Mouse (Mus musculus): Measurements from ENCODE around the gene Nipsnap2.
"Not testable (repeated sequence)": the region's sequence is repeated elsewhere in the genome, so short reads cannot be mapped to it uniquely, and the experiment has no call there.

Nipsnap2 gene

GRCm38 (mm10) chr5:129724834-129725773, at the start of gene Nipsnap2:
Gene Nipsnap2 (plus strand): TSS chr5:129725063.
- DNase-seq (ENCODE audit: low read depth, low spot score), result peak; percentile 71

GRCm38 (mm10) chr5:129685141-129685540, 39.7 kb upstream of the Nipsnap2 start:
- not testable (repeated sequence) for DNase-seq (ENCODE audit: low read depth, low spot score)

GRCm38 (mm10) chr5:129687621-129688020, 37.2 kb upstream of the Nipsnap2 start:
- no peak for DNase-seq (ENCODE audit: low read depth, low spot score)

- no peak for DNase-seq (ENCODE audit: low read depth, low spot score)
Observed at GRCm38 (mm10) chr5:129690528-129690927, 34.3 kb upstream of the Nipsnap2 start.

DNA sequence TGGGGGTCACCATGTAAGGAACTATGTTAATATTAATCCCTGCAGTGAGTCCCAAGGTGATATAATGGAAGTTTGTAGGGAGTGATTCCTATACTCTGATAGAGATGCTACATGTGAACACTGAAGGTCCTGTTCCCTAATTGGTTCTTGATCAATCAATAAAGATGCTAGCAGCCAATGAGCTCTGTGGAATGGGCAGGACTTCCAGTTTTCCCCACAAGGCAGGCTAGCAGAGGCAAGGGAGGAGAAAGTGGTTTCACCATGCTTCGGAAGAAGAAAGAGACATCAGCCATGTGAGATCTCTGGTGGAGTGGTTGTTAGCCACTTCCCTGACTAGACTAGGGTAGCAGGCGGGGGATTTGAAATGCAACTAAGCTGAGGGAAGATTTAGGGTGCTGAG, 24.4 kb upstream of the Nipsnap2 start:
- DNase-seq (ENCODE audit: low read depth, low spot score), result no peak

DNA sequence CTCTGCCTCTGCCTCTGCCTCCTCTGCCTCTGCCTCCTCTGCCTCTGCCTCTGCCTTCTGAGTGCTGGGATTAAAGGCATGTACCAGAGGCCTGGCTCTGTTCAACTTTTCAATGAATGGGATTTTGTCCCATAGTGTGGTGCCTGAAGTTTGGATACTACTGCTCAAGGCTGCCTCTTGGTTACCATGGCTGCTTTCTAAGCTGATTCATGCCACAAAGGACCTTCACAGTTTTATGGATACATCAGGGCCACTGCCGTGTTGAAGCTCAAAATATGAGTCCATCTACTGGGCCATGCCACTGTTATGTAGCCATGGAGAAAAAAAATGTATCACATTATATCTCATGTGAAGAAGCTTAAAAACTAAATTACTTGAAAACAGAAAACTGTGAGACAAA, 23.2 kb upstream of the Nipsnap2 start:
- DNase-seq (ENCODE audit: low read depth, low spot score), result no peak

DNA sequence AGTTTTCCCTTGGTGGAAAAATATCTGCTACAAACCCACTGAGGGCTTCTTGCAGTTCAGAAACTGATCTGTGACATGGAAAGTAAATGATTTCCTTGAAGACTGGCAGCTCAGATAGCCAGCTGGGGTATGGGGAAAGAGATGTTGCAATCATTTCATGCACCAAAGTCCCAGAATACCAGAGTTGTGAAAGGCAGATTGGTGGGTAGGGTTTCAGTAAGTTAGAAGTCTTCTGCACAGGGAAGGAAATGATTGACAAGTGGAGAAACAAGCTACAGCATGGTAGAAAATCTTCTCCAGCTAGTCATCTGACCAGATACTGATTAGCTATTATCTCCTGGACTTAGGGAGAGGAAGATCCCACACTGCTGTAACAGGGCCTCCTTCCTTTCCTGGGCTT, 21.5 kb upstream of the Nipsnap2 start:
- no peak for DNase-seq (ENCODE audit: low read depth, low spot score)

- no peak for DNase-seq (ENCODE audit: low read depth, low spot score)
Observed at GRCm38 (mm10) chr5:129708412-129708811, 16.5 kb upstream of the Nipsnap2 start, which contains the start of gene Sept14. Gene Sept14 (minus strand): TSS chr5:129708512.

- peak; percentile 86 for DNase-seq (ENCODE audit: low read depth, low spot score)
Observed at GRCm38 (mm10) chr5:129715326-129715861, 9.5 kb upstream of the Nipsnap2 start, which contains the start of gene Mrps17. Gene Mrps17 (plus strand): TSS chr5:129715497.

- no peak for DNase-seq (ENCODE audit: low read depth, low spot score)
Observed at GRCm38 (mm10) chr5:129717016-129717415, 7.8 kb upstream of the Nipsnap2 start.

DNA sequence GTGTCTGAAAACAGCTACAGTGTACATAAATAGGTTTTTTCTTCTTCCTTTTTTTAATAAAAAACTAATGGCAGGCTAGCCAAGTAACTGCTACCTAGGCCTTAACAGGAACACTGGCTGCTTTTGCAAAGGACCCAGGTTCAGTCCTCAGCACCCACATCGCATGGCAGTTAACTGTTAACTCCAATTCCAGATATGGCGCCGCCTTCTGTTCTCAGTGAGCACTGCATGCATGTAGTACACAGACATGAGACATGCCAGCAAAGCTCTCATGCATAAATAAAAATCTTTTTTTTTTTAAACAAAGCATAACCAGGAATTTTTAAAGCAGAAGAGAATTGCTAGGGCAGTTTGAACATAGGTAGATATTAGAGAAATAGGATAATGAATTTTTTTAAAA, 4.7 kb upstream of the Nipsnap2 start:
- DNase-seq (ENCODE audit: low read depth, low spot score), result no peak

GRCm38 (mm10) chr5:129724268-129724667, 595 bp upstream of the Nipsnap2 start:
- no peak for DNase-seq (ENCODE audit: low read depth, low spot score)

GRCm38 (mm10) chr5:129725774-129726392, 1.0 kb downstream of the Nipsnap2 start:
- DNase-seq (ENCODE audit: low read depth, low spot score), result no peak

- no peak for DNase-seq (ENCODE audit: low read depth, low spot score)
Observed at GRCm38 (mm10) chr5:129726784-129727183, 1.9 kb downstream of the Nipsnap2 start.

GRCm38 (mm10) chr5:129729286-129729685, 4.4 kb downstream of the Nipsnap2 start:
- DNase-seq (ENCODE audit: low read depth, low spot score), result no peak

- no peak for DNase-seq (ENCODE audit: low read depth, low spot score)
Observed at GRCm38 (mm10) chr5:129730344-129730743, 5.5 kb downstream of the Nipsnap2 start.

DNA sequence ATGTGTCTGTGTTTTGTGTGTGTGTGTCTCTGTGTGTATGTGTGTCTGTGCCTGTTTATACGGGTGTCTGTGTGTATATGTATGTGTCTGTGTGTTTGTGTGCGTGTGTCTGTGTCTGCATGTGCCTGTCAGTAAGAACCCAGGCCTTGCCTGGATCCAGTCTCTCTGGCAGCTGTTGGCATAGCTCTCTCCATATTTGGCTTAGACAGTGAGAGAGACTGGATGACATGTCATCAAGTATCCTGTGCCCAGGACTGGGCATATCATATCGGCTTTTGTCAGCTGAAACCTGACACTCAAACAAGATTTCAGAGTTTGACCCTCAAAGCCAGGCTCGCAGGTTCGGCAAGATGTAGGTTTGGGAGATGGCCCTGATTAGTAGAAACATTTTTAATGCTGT, 6.2 kb downstream of the Nipsnap2 start:
- DNase-seq (ENCODE audit: low read depth, low spot score), result no peak

GRCm38 (mm10) chr5:129740976-129741375, 16.1 kb downstream of the Nipsnap2 start:
- no peak for DNase-seq (ENCODE audit: low read depth, low spot score)

GRCm38 (mm10) chr5:129742903-129743488, 18.1 kb downstream of the Nipsnap2 start:
- no peak for DNase-seq (ENCODE audit: low read depth, low spot score)

DNA sequence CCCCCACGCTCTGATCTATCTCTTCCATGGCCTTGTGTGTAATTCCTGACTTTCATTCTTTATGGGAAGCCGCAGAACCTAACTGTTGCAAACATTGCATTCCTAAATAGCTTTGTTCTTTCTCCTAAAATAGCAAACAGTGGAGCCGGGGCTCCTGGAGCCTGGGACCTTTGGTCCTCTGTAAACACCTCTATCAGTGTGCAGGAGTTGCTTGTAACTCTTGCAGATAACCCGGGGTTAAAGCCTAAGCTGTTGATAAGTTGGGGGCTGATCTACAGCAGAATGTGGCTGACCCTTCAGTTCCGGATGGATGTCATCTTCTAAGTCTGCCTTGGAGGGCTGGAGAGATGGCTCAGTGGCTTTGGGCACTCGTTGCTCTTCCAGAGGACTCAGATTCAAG, 19.2 kb downstream of the Nipsnap2 start:
- DNase-seq (ENCODE audit: low read depth, low spot score), result no peak

GRCm38 (mm10) chr5:129756886-129757285, 32.0 kb downstream of the Nipsnap2 start:
- DNase-seq (ENCODE audit: low read depth, low spot score), result no peak

DNA sequence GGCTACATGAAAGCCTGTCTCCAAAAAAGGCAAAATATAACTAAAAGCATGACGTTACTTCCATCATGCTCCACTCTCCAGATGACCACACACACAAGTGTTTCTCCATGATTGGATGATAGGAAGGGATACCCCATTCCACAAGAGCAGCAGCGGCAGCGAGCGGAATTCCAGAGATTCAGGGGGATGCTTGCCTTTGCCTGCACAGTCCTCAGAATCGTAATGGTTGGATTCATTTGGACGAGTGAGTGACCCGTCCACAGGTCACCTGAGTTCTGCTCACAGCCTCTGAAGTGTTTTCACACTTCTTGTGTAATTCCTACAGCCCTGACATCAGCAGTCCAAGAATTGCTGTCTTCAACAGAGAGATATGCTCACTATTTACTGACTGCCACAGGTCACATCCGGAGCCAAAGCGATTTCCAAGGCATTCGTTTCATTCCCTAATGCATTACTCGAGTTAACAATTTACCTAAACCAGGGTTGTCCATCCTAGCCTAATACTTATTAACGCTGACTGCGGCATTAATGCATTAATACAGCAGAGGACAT, 35.1 kb downstream of the Nipsnap2 start:
- DNase-seq (ENCODE audit: low read depth, low spot score), result no peak
